Mouse (Mus musculus) liver, adult (tissue): ENCODE data around the gene Kdr.
A peak's percentile ranks its signal among the peaks of the same experiment; 100 is the strongest.

Experiments used
- GATA4 ChIP-seq: IDR thresholded peaks from 2 replicates; pipeline ENCODE4 v1.6.1; 2014; ENCODE audit warnings: mild to moderate bottlenecking, low read length; ENCODE audit not compliant: insufficient replicate concordance

Kdr gene

GRCm38 (mm10) chr5:75941775-75942580 lies 36.3 kb downstream of the Kdr start:
- no peak for TF ChIP-seq GATA4

- TF ChIP-seq GATA4, result no peak
These were observed 39.0 kb downstream of the Kdr start for GRCm38 (mm10) chr5:75939144-75939732.

- TF ChIP-seq GATA4, result peak; percentile 6; the same call in 1 of the 2 replicates
These were observed 40.2 kb downstream of the Kdr start for GRCm38 (mm10) chr5:75938012-75938411.

- no peak for TF ChIP-seq GATA4
These were observed 42.0 kb downstream of the Kdr start for GRCm38 (mm10) chr5:75936223-75936622.

- no peak for TF ChIP-seq GATA4
These were observed 43.0 kb downstream of the Kdr start for GRCm38 (mm10) chr5:75935225-75935624.

- no peak for TF ChIP-seq GATA4
These were observed 44.1 kb downstream of the Kdr start for GRCm38 (mm10) chr5:75934201-75934600.

GRCm38 (mm10) chr5:75933521-75934044 lies 44.7 kb downstream of the Kdr start:
- TF ChIP-seq GATA4, result peak; percentile 45; the same call in 1 of the 2 replicates

GRCm38 (mm10) chr5:75929960-75930359 lies 48.3 kb downstream of the Kdr start:
- peak; percentile 63; the same call in 1 of the 2 replicates for TF ChIP-seq GATA4

GRCm38 (mm10) chr5:75922677-75923076 lies 55.6 kb downstream of the Kdr start:
- TF ChIP-seq GATA4, result peak; percentile 39; the same call in 1 of the 2 replicates

GRCm38 (mm10) chr5:75921730-75922387 lies 56.4 kb downstream of the Kdr start:
- TF ChIP-seq GATA4, result no peak

GRCm38 (mm10) chr5:75919601-75920000 lies 58.7 kb downstream of the Kdr start:
- no peak for TF ChIP-seq GATA4

- no peak for TF ChIP-seq GATA4
These were observed 60.1 kb downstream of the Kdr start for GRCm38 (mm10) chr5:75918139-75918538.

GRCm38 (mm10) chr5:75917231-75917630 lies 61.0 kb downstream of the Kdr start:
- TF ChIP-seq GATA4, result no peak

- no peak for TF ChIP-seq GATA4
These were observed 72.2 kb downstream of the Kdr start for GRCm38 (mm10) chr5:75906102-75906501.

GRCm38 (mm10) chr5:75900231-75900920 lies 77.9 kb downstream of the Kdr start:
- TF ChIP-seq GATA4, result peak; percentile 48; the same call in 1 of the 2 replicates
